Mouse (Mus musculus) limb, embryonic 15.5 days (tissue): ENCODE data around the gene Tgfbr1. TPM values are rescaled to one million over a fixed set of nuclear protein-coding genes. Genes with fewer than 3 reads are reported as not detected.
A peak's percentile ranks its signal among the peaks of the same experiment; 100 is the strongest.
"Not testable (repeated sequence)": the region's sequence is repeated elsewhere in the genome, so short reads cannot be mapped to it uniquely, and the experiment has no call there.

Experiments used
- ATAC-seq: fragments of 200-750 bp; cut with Nextera tagmentation; 2 replicates; pipeline ENCODE4 v1.8.0; 2017; ENCODE audit warnings: low read depth, moderate TSS enrichment; ENCODE audit not compliant: insufficient number of reproducible peaks, low FRiP score, low TSS enrichment
- H3K27ac ChIP-seq: fragments of 300-500 bp; sonication (generic); 2 replicates; pipeline ENCODE4 v1.5.1; 2015; ENCODE audit warnings: moderate library complexity, mild to moderate bottlenecking, inconsistent platforms
- H3K27me3 ChIP-seq: fragments of 300-500 bp; sonication (generic); 2 replicates; pipeline ENCODE4 v1.6.1; 2015; ENCODE audit warnings: inconsistent platforms
- H3K36me3 ChIP-seq: fragments of 300-500 bp; sonication (generic); 2 replicates; pipeline ENCODE4 v1.6.1; 2015; ENCODE audit warnings: inconsistent platforms
- H3K4me1 ChIP-seq: fragments of 300-500 bp; sonication (generic); 2 replicates; pipeline ENCODE4 v1.6.1; 2015; ENCODE audit warnings: inconsistent platforms
- H3K4me2 ChIP-seq: fragments of 300-500 bp; sonication (generic); 2 replicates; pipeline ENCODE4 v1.6.1; 2015; ENCODE audit warnings: mild to moderate bottlenecking, inconsistent platforms
- H3K4me3 ChIP-seq: fragments of 300-500 bp; sonication (generic); 2 replicates; pipeline ENCODE4 v1.5.1; 2015; ENCODE audit warnings: mild to moderate bottlenecking, inconsistent platforms
- H3K9ac ChIP-seq: fragments of 300-500 bp; sonication (generic); 2 replicates; pipeline ENCODE4 v1.6.1; 2015; ENCODE audit warnings: inconsistent platforms
- H3K9me3 ChIP-seq: fragments of 300-500 bp; sonication (generic); 2 replicates; pipeline ENCODE4 v1.6.1; 2016; ENCODE audit warnings: inconsistent platforms
- WGBS: fragments of 180-500 bp; shearing (Covaris S2); methylation state at CpG from one replicate; pipeline ENCODE4 v1.1.7; 2015; 5-methylcytosine and 5-hydroxymethylcytosine counted together
- polyA plus RNA-seq: library from polyadenylated mRNA; unstranded; fragments of >200 nt; fragmentation: Nextera tagmentation; extraction: Ambion mirVana; gene quantifications from 2 replicates; pipeline ENCODE4 v1.2.1, GENCODE M21; 2015

The Tgfbr1 gene
- polyA plus RNA-seq, 1 experiment from 2014 or later: 31.6 TPM

GRCm38 (mm10) chr4:47352061-47352661 lies 861 bp upstream of the Tgfbr1 start:
- H3K4me2 ChIP-seq: peak overlapping the region; percentile 94
- H3K4me1 ChIP-seq: peaks cover 16% of the 10 kb centered on the region
- H3K36me3 ChIP-seq: no peaks in the 10 kb centered on the region
- peak overlapping the region; percentile 58 for H3K9ac ChIP-seq
- no peaks in the 10 kb centered on the region for H3K9me3 ChIP-seq
- H3K27me3 ChIP-seq: no peaks in the 10 kb centered on the region
- peak overlapping the region; percentile 94 for H3K27ac ChIP-seq
- no peak for ATAC-seq
- peak overlapping the region; percentile 64 for H3K4me3 ChIP-seq
- WGBS: under 1% methylated on average over 32 of the region's 32 CpGs

- peak overlapping the region; percentile 94 for H3K4me2 ChIP-seq
- H3K4me1 ChIP-seq: peaks cover 16% of the 10 kb centered on the region
- H3K9me3 ChIP-seq: no peaks in the 10 kb centered on the region
- H3K27me3 ChIP-seq: no peaks in the 10 kb centered on the region
- peak; percentile 77 for ATAC-seq
- WGBS: 1% methylated on average over 57 of the region's 73 CpGs
- H3K4me3 ChIP-seq: peak overlapping the region; percentile 64
- no peaks in the 10 kb centered on the region for H3K36me3 ChIP-seq
- peak overlapping the region; percentile 97 for H3K27ac ChIP-seq
- peak overlapping the region; percentile 64 for H3K9ac ChIP-seq
Measured at GRCm38 (mm10) chr4:47353416-47354111, 542 bp downstream of the Tgfbr1 start.

GRCm38 (mm10) chr4:47354304-47354703 lies 1.3 kb downstream of the Tgfbr1 start:
- no peak overlapping the region for H3K9ac ChIP-seq
- H3K27me3 ChIP-seq: no peaks in the 10 kb centered on the region
- peak overlapping the region; percentile 94 for H3K4me2 ChIP-seq
- WGBS: 28% methylated on average over 3 of the region's 3 CpGs
- no peak overlapping the region for H3K27ac ChIP-seq
- no peaks in the 10 kb centered on the region for H3K9me3 ChIP-seq
- H3K4me1 ChIP-seq: peaks cover 16% of the 10 kb centered on the region
- no peaks in the 10 kb centered on the region for H3K36me3 ChIP-seq
- H3K4me3 ChIP-seq: peak overlapping the region; percentile 64
- no peak for ATAC-seq

- no peak overlapping the region for H3K27ac ChIP-seq
- no peak overlapping the region for H3K4me2 ChIP-seq
- WGBS: 88% methylated on average over 2 of the region's 2 CpGs
- H3K4me3 ChIP-seq: no peak overlapping the region
- H3K36me3 ChIP-seq: no peaks in the 10 kb centered on the region; the same call in 1 of the 2 replicates
- no peak for ATAC-seq
- peaks cover 10% of the 10 kb centered on the region for H3K4me1 ChIP-seq
- no peaks in the 10 kb centered on the region for H3K27me3 ChIP-seq
- H3K9ac ChIP-seq: no peak overlapping the region
- H3K9me3 ChIP-seq: no peaks in the 10 kb centered on the region
Measured at GRCm38 (mm10) chr4:47362662-47363061, 9.6 kb downstream of the Tgfbr1 start.

GRCm38 (mm10) chr4:47363134-47363533 lies 10.1 kb downstream of the Tgfbr1 start:
- WGBS: 26% methylated on average over 3 of the region's 3 CpGs
- Histone ChIP-seq H3K27me3 (no peaks in the 10 kb centered on the region), H3K4me2 (no peak overlapping the region), H3K27ac (no peak overlapping the region), H3K9ac (no peak overlapping the region), H3K4me1 (peaks cover 10% of the 10 kb centered on the region), H3K36me3 (no peaks in the 10 kb centered on the region; the same call in 1 of the 2 replicates), H3K9me3 (no peaks in the 10 kb centered on the region), H3K4me3 (no peak overlapping the region)
- ATAC-seq: no peak

GRCm38 (mm10) chr4:47368717-47369116 lies 15.7 kb downstream of the Tgfbr1 start:
- no peak overlapping the region for H3K4me3 ChIP-seq
- H3K4me2 ChIP-seq: no peak overlapping the region
- H3K27me3 ChIP-seq: no peaks in the 10 kb centered on the region
- H3K27ac ChIP-seq: no peak overlapping the region
- no peak for ATAC-seq
- no peak overlapping the region for H3K9ac ChIP-seq
- WGBS: 69% methylated on average over 2 of the region's 2 CpGs
- H3K4me1 ChIP-seq: no peaks in the 10 kb centered on the region
- H3K9me3 ChIP-seq: no peaks in the 10 kb centered on the region
- no peaks in the 10 kb centered on the region; the same call in 1 of the 2 replicates for H3K36me3 ChIP-seq

GRCm38 (mm10) chr4:47378716-47379115 lies 25.7 kb downstream of the Tgfbr1 start:
- 46% methylated on average over 1 of the region's 1 CpGs for WGBS
- H3K27ac ChIP-seq: no peak overlapping the region
- H3K4me3 ChIP-seq: no peak overlapping the region
- no peaks in the 10 kb centered on the region for H3K4me1 ChIP-seq
- ATAC-seq: no peak
- H3K9ac ChIP-seq: no peak overlapping the region
- no peaks in the 10 kb centered on the region for H3K27me3 ChIP-seq
- H3K4me2 ChIP-seq: no peak overlapping the region
- H3K9me3 ChIP-seq: no peaks in the 10 kb centered on the region
- H3K36me3 ChIP-seq: no peaks in the 10 kb centered on the region

- no peak overlapping the region for H3K4me2 ChIP-seq
- no peak overlapping the region for H3K4me3 ChIP-seq
- no peak overlapping the region for H3K27ac ChIP-seq
- ATAC-seq: no peak
- no peaks in the 10 kb centered on the region for H3K27me3 ChIP-seq
- peaks cover 12% of the 10 kb centered on the region for H3K36me3 ChIP-seq
- no peaks in the 10 kb centered on the region for H3K9me3 ChIP-seq
- WGBS: 68% methylated on average over 1 of the region's 1 CpGs
- no peaks in the 10 kb centered on the region for H3K4me1 ChIP-seq
- H3K9ac ChIP-seq: no peak overlapping the region
Measured at GRCm38 (mm10) chr4:47382426-47382825, 29.4 kb downstream of the Tgfbr1 start.

GRCm38 (mm10) chr4:47391926-47392325 lies 38.9 kb downstream of the Tgfbr1 start:
- 96% methylated on average over 2 of the region's 2 CpGs for WGBS
- not testable (repeated sequence) for H3K4me1 ChIP-seq, ATAC-seq, H3K9ac ChIP-seq, H3K36me3 ChIP-seq, H3K27ac ChIP-seq, H3K27me3 ChIP-seq, H3K4me2 ChIP-seq, H3K9me3 ChIP-seq, H3K4me3 ChIP-seq

GRCm38 (mm10) chr4:47396251-47396650 lies 43.2 kb downstream of the Tgfbr1 start:
- Histone ChIP-seq H3K9ac (no peak overlapping the region), H3K36me3 (peaks cover 29% of the 10 kb centered on the region), H3K27ac (no peak overlapping the region), H3K4me1 (no peaks in the 10 kb centered on the region), H3K4me3 (no peak overlapping the region), H3K9me3 (no peaks in the 10 kb centered on the region), H3K27me3 (no peaks in the 10 kb centered on the region), H3K4me2 (no peak overlapping the region)
- no peak for ATAC-seq
- WGBS: 92% methylated on average over 7 of the region's 7 CpGs

- no peak overlapping the region for H3K4me2 ChIP-seq
- no peak overlapping the region for H3K27ac ChIP-seq
- no peaks in the 10 kb centered on the region for H3K27me3 ChIP-seq
- no peak for ATAC-seq
- no peak overlapping the region for H3K4me3 ChIP-seq
- WGBS: 92% methylated on average over 6 of the region's 6 CpGs
- H3K9me3 ChIP-seq: no peaks in the 10 kb centered on the region
- H3K9ac ChIP-seq: no peak overlapping the region
- H3K4me1 ChIP-seq: no peaks in the 10 kb centered on the region
- peaks cover 32% of the 10 kb centered on the region for H3K36me3 ChIP-seq
Measured at GRCm38 (mm10) chr4:47397951-47398687, 45.1 kb downstream of the Tgfbr1 start.

- peaks cover 29% of the 10 kb centered on the region for H3K36me3 ChIP-seq
- ATAC-seq: no peak
- no peak overlapping the region for H3K4me3 ChIP-seq
Measured at GRCm38 (mm10) chr4:47399824-47400223, 46.8 kb downstream of the Tgfbr1 start.

More at GRCm38 (mm10) chr4:47399824-47400223, 46.8 kb downstream of the Tgfbr1 start:
- Histone ChIP-seq H3K9ac (no peak overlapping the region), H3K9me3 (no peaks in the 10 kb centered on the region), H3K27me3 (no peaks in the 10 kb centered on the region), H3K4me2 (no peak overlapping the region), H3K27ac (no peak overlapping the region), H3K4me1 (no peaks in the 10 kb centered on the region)
